Comparison of ENCODE assay signal across 25 mouse cellular contexts in genomic region chr2:163561258-163561948, GRCm38 (mm10). TPM values are rescaled to one million over a fixed set of nuclear protein-coding genes. Genes with fewer than 3 reads are reported as not detected.
A peak's percentile ranks its signal among the peaks of the same experiment; 100 is the strongest.
DNase-seq lines count a peak whose midpoint lies in the region; ATAC-seq and TF ChIP-seq lines count a peak whose summit lies in the region.
"Had no signal": no experiment of that assay in that cellular context is flagged by ENCODE, and none has a peak within 500 bp of the region (broad histone marks: within the 10 kb centered on the region; RNA-seq: fewer than 3 reads in every experiment).

No protein-coding gene starts in this region.

- H3K36me3 ChIP-seq in intestine, postnatal 0 days (ENCODE audit: control insufficient read depth, insufficient read depth), result peaks cover 68% of the 10 kb centered on the region
- H3K36me3 ChIP-seq in intestine, embryonic 16.5 days (ENCODE audit: control insufficient read depth, insufficient read depth, low read length), result peaks cover 12% of the 10 kb centered on the region; the same call in 1 of the 2 replicates
- peaks cover 29% of the 10 kb centered on the region for H3K36me3 ChIP-seq in liver, postnatal 0 days (replicated peaks; ENCODE audit: insufficient read depth, low read length)
- no peaks in the 10 kb centered on the region for H3K36me3 ChIP-seq in hindbrain, postnatal 0 days (ENCODE audit: insufficient read depth, low read length)
- H3K36me3 ChIP-seq: intestine, embryonic 15.5 days; limb, embryonic 13.5 days; midbrain, embryonic 10.5 days; neural tube, embryonic 12.5 days had no signal

- H3K9ac ChIP-seq in intestine, postnatal 0 days (ENCODE audit: low read depth, low read length), result no peak overlapping the region
- no peak overlapping the region for H3K9ac ChIP-seq in intestine, embryonic 16.5 days (ENCODE audit: low read depth, low read length)
- no peak overlapping the region for H3K9ac ChIP-seq in liver, postnatal 0 days (replicated peaks)
- no peak overlapping the region for H3K9ac ChIP-seq in hindbrain, postnatal 0 days (replicated peaks; ENCODE audit: low read length)
- H3K9ac ChIP-seq: intestine, embryonic 15.5 days; limb, embryonic 13.5 days; liver, embryonic 15.5 days; neural tube, embryonic 12.5 days had no signal

- H3K4me2 ChIP-seq in intestine, postnatal 0 days (replicated peaks; ENCODE audit: low read depth), result no peak overlapping the region
- no peak overlapping the region for H3K4me2 ChIP-seq in intestine, embryonic 16.5 days (ENCODE audit: low read depth, low read length)
- no peak overlapping the region for H3K4me2 ChIP-seq in liver, postnatal 0 days (ENCODE audit: low read depth, low read length)
- H3K4me2 ChIP-seq in hindbrain, postnatal 0 days (ENCODE audit: low read depth, low read length), result no peak overlapping the region
- H3K4me2 ChIP-seq: intestine, embryonic 15.5 days; limb, embryonic 13.5 days; liver, embryonic 15.5 days; neural tube, embryonic 12.5 days had no signal

- no peak overlapping the region for H3K27ac ChIP-seq in intestine, postnatal 0 days (ENCODE audit: low read depth, low read length)
- H3K27ac ChIP-seq in intestine, embryonic 16.5 days (ENCODE audit: low read length), result no peak overlapping the region
- no peak overlapping the region for H3K27ac ChIP-seq in liver, postnatal 0 days (ENCODE audit: low read depth)
- no peak overlapping the region for H3K27ac ChIP-seq in hindbrain, postnatal 0 days
- H3K27ac ChIP-seq: gastrocnemius, adult 2 months; intestine, embryonic 15.5 days; limb, embryonic 13.5 days; liver, embryonic 15.5 days; midbrain, embryonic 10.5 days; neural tube, embryonic 12.5 days had no signal

- no peaks in the 10 kb centered on the region for H3K9me3 ChIP-seq in intestine, postnatal 0 days (ENCODE audit: control insufficient read depth)
- H3K9me3 ChIP-seq in intestine, embryonic 16.5 days (ENCODE audit: control insufficient read depth, low read length), result no peaks in the 10 kb centered on the region
- H3K9me3 ChIP-seq in liver, postnatal 0 days (ENCODE audit: low read length), result no peaks in the 10 kb centered on the region
- no peaks in the 10 kb centered on the region for H3K9me3 ChIP-seq in hindbrain, postnatal 0 days (ENCODE audit: low read length)
- H3K9me3 ChIP-seq: intestine, embryonic 15.5 days; limb, embryonic 13.5 days; liver, embryonic 15.5 days; midbrain, embryonic 10.5 days; neural tube, embryonic 12.5 days had no signal

- H3K4me3 ChIP-seq in intestine, postnatal 0 days (ENCODE audit: low read depth, low read length), result no peak overlapping the region
- H3K4me3 ChIP-seq in intestine, embryonic 16.5 days (ENCODE audit: low read length), result no peak overlapping the region
- H3K4me3 ChIP-seq in liver, postnatal 0 days (ENCODE audit: low read depth, low read length), result no peak overlapping the region
- no peak overlapping the region for H3K4me3 ChIP-seq in hindbrain, postnatal 0 days (ENCODE audit: low read length)
- H3K4me3 ChIP-seq: gastrocnemius, adult 2 months; intestine, embryonic 15.5 days; limb, embryonic 13.5 days; liver, embryonic 15.5 days; midbrain, embryonic 10.5 days; neural tube, embryonic 12.5 days had no signal

- no peaks in the 10 kb centered on the region for H3K27me3 ChIP-seq in intestine, postnatal 0 days (replicated peaks; ENCODE audit: control insufficient read depth, insufficient read depth, low read length)
- H3K27me3 ChIP-seq in intestine, embryonic 16.5 days (replicated peaks; ENCODE audit: control insufficient read depth, insufficient read depth, low read length), result no peaks in the 10 kb centered on the region
- no peaks in the 10 kb centered on the region for H3K27me3 ChIP-seq in liver, postnatal 0 days (ENCODE audit: insufficient read depth, low read length)
- no peaks in the 10 kb centered on the region for H3K27me3 ChIP-seq in hindbrain, postnatal 0 days (ENCODE audit: insufficient read depth, low read length)
- H3K27me3 ChIP-seq: intestine, embryonic 15.5 days; limb, embryonic 13.5 days; liver, embryonic 15.5 days; neural tube, embryonic 12.5 days had no signal

- DNase-seq in liver, postnatal 0 days, result no peak
- DNase-seq in liver, result no peak
- peak; percentile 14 for DNase-seq in brain, embryonic 14.5 days (ENCODE audit: low read depth)
- peak; percentile 49 for DNase-seq in hindbrain, postnatal 0 days (ENCODE audit: low spot score)
- no peak for DNase-seq in layer of hippocampus, postnatal 25 days (ENCODE audit: extremely low spot score in 1 of 2, low spot score in 1 of 2)
- DNase-seq: adrenal gland, postnatal 25 days; cerebellum, adult 9-10 months; gastrocnemius, adult 2 months; heart, postnatal 4 days; kidney, postnatal 4 days; spleen, adult 18-20 months had no signal

- TF ChIP-seq EP300 in liver, postnatal 0 days (IDR thresholded peaks at IDR 0.05; ENCODE audit: low read depth), result no peak

- no peak for TF ChIP-seq POLR2A in brain, embryonic 14.5 days (IDR thresholded peaks at IDR 0.05; ENCODE audit: borderline replicate concordance, extremely low read depth, insufficient read depth, insufficient read length, poor library complexity, severe bottlenecking)

- H3K4me1 ChIP-seq in intestine, postnatal 0 days (replicated peaks; ENCODE audit: control insufficient read depth, insufficient read depth, low read length), result no peaks in the 10 kb centered on the region; the same call in 1 of the 2 replicates
- peaks cover 8% of the 10 kb centered on the region; the same call in 1 of the 2 replicates for H3K4me1 ChIP-seq in intestine, embryonic 16.5 days (ENCODE audit: control insufficient read depth, insufficient read depth, low read length)
- peaks cover 14% of the 10 kb centered on the region for H3K4me1 ChIP-seq in liver, postnatal 0 days (ENCODE audit: insufficient read depth)
- no peaks in the 10 kb centered on the region for H3K4me1 ChIP-seq in hindbrain, postnatal 0 days (ENCODE audit: insufficient read depth, low read length)
- H3K4me1 ChIP-seq: intestine, embryonic 15.5 days; limb, embryonic 13.5 days; midbrain, embryonic 10.5 days; neural tube, embryonic 12.5 days had no signal

- WGBS in intestine, postnatal 0 days, result 50% methylated on average over 13 of the region's 13 CpGs
- 62% methylated on average over 13 of the region's 13 CpGs for WGBS in intestine, embryonic 16.5 days
- WGBS in liver, postnatal 0 days (ENCODE audit: insufficient replicate concordance), result 67% methylated on average over 13 of the region's 13 CpGs
- 57% methylated on average over 13 of the region's 13 CpGs for WGBS in hindbrain, postnatal 0 days

- peak; percentile 52 for ATAC-seq in intestine, postnatal 0 days
- ATAC-seq in intestine, embryonic 16.5 days, result no peak
- peak; percentile 47 for ATAC-seq in liver, postnatal 0 days
- ATAC-seq in hindbrain, postnatal 0 days, result peak; percentile 66; the same call in 1 of the 2 replicates
- ATAC-seq: CD4-positive, CD25-positive, alpha-beta regulatory T cell, adult 4 months; forebrain, embryonic 14.5 days; intestine, embryonic 15.5 days had no signal

- TF ChIP-seq CTCF in intestine, postnatal 0 days (IDR thresholded peaks at IDR 0.05; ENCODE audit: low read depth), result no peak
- no peak for TF ChIP-seq CTCF in liver, postnatal 0 days (IDR thresholded peaks at IDR 0.05; ENCODE audit: low read depth)
- TF ChIP-seq CTCF in brain, embryonic 14.5 days (IDR thresholded peaks at IDR 0.05; ENCODE audit: borderline replicate concordance, extremely low read depth, insufficient read depth, insufficient read length), result no peak
- no peak for TF ChIP-seq CTCF in hindbrain, postnatal 0 days (IDR thresholded peaks at IDR 0.05; ENCODE audit: low read depth)

RNA-seq across cellular contexts. Expression of gene Ttpal, which starts 40.7 kb away (rescaled TPM):
- 10.4 and 10.9 TPM in 2 replicates for polyA plus RNA-seq in intestine, postnatal 0 days (2015; fragmentation: Nextera tagmentation; extraction: Ambion mirVana)
- 22.2 and 22.9 TPM in 2 replicates for polyA plus RNA-seq in intestine, embryonic 16.5 days (2015; fragmentation: Nextera tagmentation; extraction: Ambion mirVana)
- polyA plus RNA-seq in liver, postnatal 0 days (2015; fragmentation: Nextera tagmentation; extraction: Ambion mirVana), result 6.7 and 9.5 TPM in 2 replicates
- polyA plus RNA-seq in brain, embryonic 14.5 days (2012; rRNA removed), result 32.5 and 35.8 TPM in 2 replicates
- 54.6 and 59.7 TPM in 2 replicates for total RNA-seq in hindbrain, postnatal 0 days (2014; rRNA removed)
- polyA plus RNA-seq in hindbrain, postnatal 0 days (2015; fragmentation: Nextera tagmentation; extraction: Ambion mirVana), result 27.9 and 28.0 TPM in 2 replicates
- total RNA-seq in layer of hippocampus, postnatal 25 days (2021), result 10 to 100 TPM; 47.9 to 61.3 TPM

RNA-seq across cellular contexts. Expression of gene Hnf4a, which starts 54.8 kb away (rescaled TPM):
- polyA plus RNA-seq in intestine, postnatal 0 days (2015; fragmentation: Nextera tagmentation; extraction: Ambion mirVana), result 50.8 and 53.0 TPM in 2 replicates
- 86.6 and 88.5 TPM in 2 replicates for polyA plus RNA-seq in intestine, embryonic 16.5 days (2015; fragmentation: Nextera tagmentation; extraction: Ambion mirVana)
- 25.1 and 27.5 TPM in 2 replicates for polyA plus RNA-seq in liver, postnatal 0 days (2015; fragmentation: Nextera tagmentation; extraction: Ambion mirVana)
- 0.05 TPM in 1 of 2 replicates, not detected in the other for polyA plus RNA-seq in brain, embryonic 14.5 days (2012; rRNA removed)
- 0.05 TPM in 1 of 2 replicates, not detected in the other for total RNA-seq in hindbrain, postnatal 0 days (2014; rRNA removed)
- polyA plus RNA-seq in hindbrain, postnatal 0 days (2015; fragmentation: Nextera tagmentation; extraction: Ambion mirVana), result not detected in 2 replicates
- total RNA-seq in layer of hippocampus, postnatal 25 days (2021), result not detected
- total RNA-seq: adrenal gland, postnatal 25 days; gastrocnemius, adult 2 months; heart, postnatal 4 days; left cerebral cortex, adult 18-20 months; left cerebral cortex, postnatal 25 days had no signal
- polyA plus RNA-seq: CD4-positive, CD25-positive, alpha-beta regulatory T cell, adult 4 months; embryonic facial prominence, embryonic 14.5 days; forebrain, embryonic 14.5 days; frontal cortex, adult 2 months; limb, embryonic 13.5 days; lung, embryonic 16.5 days; neural tube, embryonic 12.5 days had no signal

Comparison
In these comparisons a context has a peak if more than half of its experiments do, and no peak if none do; other contexts are left out.
1. DNase-seq: peak in brain, embryonic 14.5 days (single experiment) and hindbrain, postnatal 0 days (single experiment); none in liver, postnatal 0 days (single experiment), liver (single experiment) and layer of hippocampus, postnatal 25 days (0 of 2).
2. RNA of gene Hnf4a, which starts 54.8 kb away (polyA plus RNA-seq): 86.6 to 88.5 TPM in intestine, embryonic 16.5 days, 50.8 to 53.0 TPM in intestine, postnatal 0 days and 25.1 to 27.5 TPM in liver, postnatal 0 days; 0.05 TPM in brain, embryonic 14.5 days and not detected in hindbrain, postnatal 0 days; every median in the first group is over 10 times any median in the second.